Mouse (Mus musculus) adrenal gland, adult 10 weeks (tissue): Measurements from ENCODE around the gene Nol9. TPM values are rescaled to one million over a fixed set of nuclear protein-coding genes. Genes with fewer than 3 reads are reported as not detected.

Source experiments
- polyA plus RNA-seq: library from polyadenylated mRNA; stranded (reverse); fragments of 350-450 nt; fragmentation: Illumina TruSeq; extraction: RNeasy Lipid Tissue Mini Kit (QIAGEN cat#74804); gene quantifications from one replicate; pipeline ENCODE4 v1.2.3, GENCODE M21; 2014; ENCODE audit warnings: low read depth, low replicate concordance

The Nol9 gene
- polyA plus RNA-seq = 22.7 TPM

GRCm38 (mm10) chr4:152038985-152039830 is at the start of gene Nol9:
Gene Nol9 (plus strand): TSS chr4:152039321.

GRCm38 (mm10) chr4:151996173-151996950 is 42.8 kb upstream of the Nol9 start, which contains the start of gene Phf13:
Gene Phf13 (minus strand): TSS chr4:151996258.

GRCm38 (mm10) chr4:152008622-152009075 is 30.5 kb upstream of the Nol9 start, which contains the start of gene Klhl21:
Gene Klhl21 (plus strand): TSS chr4:152008803.

GRCm38 (mm10) chr4:152027524-152027923 is 11.6 kb upstream of the Nol9 start, which contains the start of gene Zbtb48:
Gene Zbtb48 (minus strand): TSS chr4:152027671.

GRCm38 (mm10) chr4:152038225-152038984 is 716 bp upstream of the Nol9 start, which contains the start of gene Tas1r1:
Gene Tas1r1 (minus strand): TSS chr4:152038568.

GRCm38 (mm10) chr4:152072121-152072601 is 33.0 kb downstream of the Nol9 start, which contains the start of gene Plekhg5:
Gene Plekhg5 (plus strand): TSS chr4:152072498.

Other genes with a start within 250 kb of the Nol9 start
- 35.4 TPM for gene Camta1, start 177.4 kb upstream of the Nol9 start, polyA plus RNA-seq
- gene Dnajc11, start 105.6 kb upstream of the Nol9 start, polyA plus RNA-seq = 58.1 TPM
- not detected for gene Thap3, start 50.3 kb upstream of the Nol9 start, polyA plus RNA-seq
- gene Phf13, start 43.1 kb upstream of the Nol9 start, polyA plus RNA-seq = 11.3 TPM
- 3.7 TPM for gene Klhl21, start 30.5 kb upstream of the Nol9 start, polyA plus RNA-seq
- 1.7 TPM for gene Zbtb48, start 11.7 kb upstream of the Nol9 start, polyA plus RNA-seq
- not detected for gene Tas1r1, start 753 bp upstream of the Nol9 start, polyA plus RNA-seq
- not detected for gene Plekhg5, start 33.2 kb downstream of the Nol9 start, polyA plus RNA-seq
- not detected for gene Tnfrsf25, start 76.6 kb downstream of the Nol9 start, polyA plus RNA-seq
- gene Espn, start 113.0 kb downstream of the Nol9 start, polyA plus RNA-seq = not detected
- not detected for gene Hes2, start 119.5 kb downstream of the Nol9 start, polyA plus RNA-seq
- gene Acot7, start 138.8 kb downstream of the Nol9 start, polyA plus RNA-seq = 1.2 TPM
- gene Gpr153, start 234.9 kb downstream of the Nol9 start, polyA plus RNA-seq = 1.1 TPM